Mouse (Mus musculus) liver, embryonic 12.5 days (tissue): ENCODE results near the gene Gm45208. TPM values are rescaled to one million over a fixed set of nuclear protein-coding genes. Genes with fewer than 3 reads are reported as not detected.

Experiments used
- ATAC-seq: fragments of 200-750 bp; cut with Nextera tagmentation; 2 replicates; pipeline ENCODE4 v1.8.0; 2017; ENCODE audit warnings: moderate number of reproducible peaks, mild to moderate bottlenecking, moderate library complexity
- H3K27ac ChIP-seq: fragments of 300-500 bp; sonication (generic); 2 replicates; pipeline ENCODE4 v1.5.1; 2016; ENCODE audit warnings: mild to moderate bottlenecking
- H3K27me3 ChIP-seq: fragments of 300-500 bp; sonication (generic); replicated peaks from 2 replicates; pipeline ENCODE4 v1.6.1; 2016; ENCODE audit warnings: mild to moderate bottlenecking, moderate library complexity
- H3K36me3 ChIP-seq: fragments of 300-500 bp; sonication (generic); 2 replicates; pipeline ENCODE4 v1.6.1; 2016; ENCODE audit warnings: mild to moderate bottlenecking, moderate library complexity
- H3K4me1 ChIP-seq: fragments of 300-500 bp; sonication (generic); 2 replicates; pipeline ENCODE4 v1.6.1; 2016
- H3K4me2 ChIP-seq: fragments of 300-500 bp; sonication (generic); 2 replicates; pipeline ENCODE4 v1.6.1; 2016; ENCODE audit warnings: mild to moderate bottlenecking, moderate library complexity
- H3K4me3 ChIP-seq: fragments of 300-500 bp; sonication (generic); 2 replicates; pipeline ENCODE4 v1.5.1; 2016; ENCODE audit warnings: mild to moderate bottlenecking, moderate library complexity
- H3K9ac ChIP-seq: fragments of 300-500 bp; sonication (generic); 2 replicates; pipeline ENCODE4 v1.6.1; 2016; ENCODE audit warnings: mild to moderate bottlenecking, moderate library complexity
- H3K9me3 ChIP-seq: fragments of 300-500 bp; sonication (generic); replicated peaks from 2 replicates; pipeline ENCODE4 v1.6.1; 2016; ENCODE audit warnings: mild to moderate bottlenecking, moderate library complexity
- WGBS: fragments of 180-500 bp; shearing (Covaris S2); methylation state at CpG from one replicate; pipeline ENCODE4 v1.1.7; 2016; ENCODE audit not compliant: insufficient replicate concordance; 5-methylcytosine and 5-hydroxymethylcytosine counted together
- polyA plus RNA-seq: library from polyadenylated mRNA; unstranded; fragments of >200 nt; fragmentation: Nextera tagmentation; extraction: Ambion mirVana; gene quantifications from 2 replicates; pipeline ENCODE4 v1.2.1, GENCODE M21; 2016

Gm45208 gene
- not detected in 2 replicates for polyA plus RNA-seq

DNA sequence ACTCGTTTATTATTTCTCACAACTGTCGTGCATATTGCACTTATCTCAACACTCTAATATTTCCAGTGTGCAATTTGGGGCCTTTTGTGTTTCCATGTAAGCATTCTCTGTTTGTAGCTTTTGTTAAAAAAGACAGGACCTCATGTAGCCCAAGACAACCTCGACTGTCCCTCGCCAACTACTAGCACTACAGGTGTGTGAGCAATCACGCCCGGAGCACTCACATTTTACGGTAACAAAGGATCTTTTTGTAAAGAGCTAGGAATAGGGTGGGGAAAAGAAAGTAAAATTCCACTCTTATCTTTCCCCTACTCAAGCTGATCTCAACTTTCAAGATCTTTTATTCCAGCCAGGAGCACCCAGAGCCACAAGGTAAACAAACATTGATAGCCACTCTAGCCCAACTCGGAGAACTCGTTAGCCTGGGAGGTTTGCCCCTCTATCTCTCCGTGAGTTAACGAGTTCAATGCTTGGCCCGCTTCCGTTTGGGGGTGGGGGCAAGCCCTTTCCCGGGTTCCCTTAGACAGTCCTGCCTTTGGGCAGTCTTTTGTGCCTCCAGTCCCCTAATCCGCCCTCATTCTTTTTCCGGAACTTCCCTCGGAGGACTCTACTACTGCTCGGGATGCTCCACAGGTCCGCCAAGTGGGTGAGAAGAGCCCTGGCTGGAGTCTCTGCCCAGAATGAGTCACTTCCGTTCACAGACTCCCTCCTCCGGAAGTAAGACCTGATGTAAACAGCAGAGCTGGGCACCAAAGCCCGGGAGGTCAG, at the start of gene Gm45208:
Gene Gm45208, plus strand, starts transcription at position 732 of the 768 bp plus-strand sequence.
- Histone ChIP-seq H3K4me3 (peak within 1 kb of the TSS; percentile 68), H3K4me2 (peak within 1 kb of the TSS; percentile 74), H3K9me3 (no peaks in the 10 kb centered on the region), H3K27ac (peak within 1 kb of the TSS; percentile 85), H3K4me1 (peaks cover 5% of the 10 kb centered on the region), H3K9ac (peak within 1 kb of the TSS; percentile 69), H3K27me3 (no peaks in the 10 kb centered on the region), H3K36me3 (peaks cover 26% of the 10 kb centered on the region)
- WGBS: 10% methylated on average over 22 of the region's 22 CpGs
- peak; percentile 92 for ATAC-seq

GRCm38 (mm10) chrX:7672739-7673138, 49.3 kb upstream of the Gm45208 start:
- Histone ChIP-seq H3K4me2 (no peak overlapping the region), H3K36me3 (0 out of 2 replicates have a peak, but pooled peaks cover 3% of the 10 kb centered on the region), H3K9me3 (no peaks in the 10 kb centered on the region), H3K4me3 (no peak overlapping the region), H3K9ac (no peak overlapping the region), H3K27ac (no peak overlapping the region), H3K4me1 (peaks cover 28% of the 10 kb centered on the region), H3K27me3 (no peaks in the 10 kb centered on the region)
- 30% methylated on average over 6 of the region's 6 CpGs for WGBS
- no peak for ATAC-seq

- H3K9me3 ChIP-seq: no peaks in the 10 kb centered on the region
- peak overlapping the region; percentile 12; the same call in 1 of the 2 replicates for H3K27ac ChIP-seq
- peak overlapping the region; percentile 41 for H3K4me3 ChIP-seq
- no peaks in the 10 kb centered on the region for H3K27me3 ChIP-seq
- H3K4me1 ChIP-seq: peaks cover 28% of the 10 kb centered on the region
- ATAC-seq: peak; percentile 44; the same call in 1 of the 2 replicates
- peak overlapping the region; percentile 50; the same call in 1 of the 2 replicates for H3K9ac ChIP-seq
- H3K36me3 ChIP-seq: 0 out of 2 replicates have a peak, but pooled peaks cover 1% of the 10 kb centered on the region
- H3K4me2 ChIP-seq: peak overlapping the region; percentile 67
- WGBS: 25% methylated on average over 12 of the region's 12 CpGs
Observed at GRCm38 (mm10) chrX:7673578-7674281, 48.3 kb upstream of the Gm45208 start.

DNA sequence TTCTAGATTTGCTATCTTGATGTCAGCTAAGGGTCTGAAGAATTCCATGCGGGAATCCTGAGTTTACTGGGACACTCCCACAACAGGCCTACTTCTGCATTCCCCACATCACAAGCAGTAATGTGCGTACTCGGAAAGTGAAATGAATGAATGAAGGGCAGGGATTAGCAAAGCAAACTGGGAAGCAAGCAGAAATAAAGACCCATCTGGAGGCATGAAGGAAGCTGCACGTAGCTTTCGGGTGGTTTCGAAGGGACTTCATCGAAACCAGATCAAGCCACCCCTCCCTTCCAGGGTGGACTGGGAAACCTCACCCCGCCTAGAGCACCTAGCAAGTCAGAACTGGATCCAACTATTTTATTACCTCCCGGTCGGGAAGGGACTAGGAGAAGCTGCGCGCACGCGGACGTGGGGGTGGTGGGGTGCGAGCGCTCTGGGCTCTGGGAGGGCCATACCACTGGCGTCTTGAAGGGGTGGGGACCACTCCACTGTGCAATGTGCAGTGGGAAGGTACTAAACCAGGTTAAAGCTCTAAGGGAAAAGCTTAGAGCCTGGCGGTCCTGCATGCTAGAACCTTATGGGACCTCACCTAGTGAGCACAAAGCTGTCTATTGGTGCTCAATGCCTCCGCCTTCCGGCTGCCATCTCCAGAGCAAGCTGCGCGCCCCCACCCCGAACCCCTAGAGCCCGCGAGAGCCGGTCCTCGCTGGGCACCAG, 47.6 kb upstream of the Gm45208 start:
- peak overlapping the region; percentile 41 for H3K4me3 ChIP-seq
- H3K4me2 ChIP-seq: peak overlapping the region; percentile 67
- ATAC-seq: peak; percentile 27; the same call in 1 of the 2 replicates
- H3K27ac ChIP-seq: peak overlapping the region; percentile 12; the same call in 1 of the 2 replicates
- peak overlapping the region; percentile 50 for H3K9ac ChIP-seq
- no peaks in the 10 kb centered on the region for H3K9me3 ChIP-seq
- H3K36me3 ChIP-seq: no peaks in the 10 kb centered on the region
- H3K4me1 ChIP-seq: peaks cover 31% of the 10 kb centered on the region
- H3K27me3 ChIP-seq: no peaks in the 10 kb centered on the region
- WGBS: 16% methylated on average over 27 of the region's 28 CpGs

- H3K27ac ChIP-seq: no peak overlapping the region
Observed at GRCm38 (mm10) chrX:7675001-7675380, 47.1 kb upstream of the Gm45208 start.

GRCm38 (mm10) chrX:7678986-7679385, 43.1 kb upstream of the Gm45208 start:
- H3K27me3 ChIP-seq: no peaks in the 10 kb centered on the region; the same call in 1 of the 2 replicates
- WGBS: 32% methylated on average over 3 of the region's 3 CpGs
- H3K4me2 ChIP-seq: no peak overlapping the region
- ATAC-seq: no peak
- H3K9ac ChIP-seq: no peak overlapping the region
- no peaks in the 10 kb centered on the region for H3K9me3 ChIP-seq
- peaks cover 11% of the 10 kb centered on the region; the same call in 1 of the 2 replicates for H3K4me1 ChIP-seq
- H3K27ac ChIP-seq: no peak overlapping the region
- no peak overlapping the region for H3K4me3 ChIP-seq
- H3K36me3 ChIP-seq: no peaks in the 10 kb centered on the region

More at GRCm38 (mm10) chrX:7675001-7675380, 47.1 kb upstream of the Gm45208 start:
- peak overlapping the region; percentile 67 for H3K4me2 ChIP-seq
- peaks cover 29% of the 10 kb centered on the region for H3K4me1 ChIP-seq
- WGBS: 15% methylated on average over 10 of the region's 10 CpGs
- no peaks in the 10 kb centered on the region for H3K36me3 ChIP-seq
- peak overlapping the region; percentile 50; the same call in 1 of the 2 replicates for H3K9ac ChIP-seq
- no peaks in the 10 kb centered on the region for H3K27me3 ChIP-seq
- ATAC-seq: no peak
- H3K4me3 ChIP-seq: peak overlapping the region; percentile 41
- no peaks in the 10 kb centered on the region for H3K9me3 ChIP-seq

DNA sequence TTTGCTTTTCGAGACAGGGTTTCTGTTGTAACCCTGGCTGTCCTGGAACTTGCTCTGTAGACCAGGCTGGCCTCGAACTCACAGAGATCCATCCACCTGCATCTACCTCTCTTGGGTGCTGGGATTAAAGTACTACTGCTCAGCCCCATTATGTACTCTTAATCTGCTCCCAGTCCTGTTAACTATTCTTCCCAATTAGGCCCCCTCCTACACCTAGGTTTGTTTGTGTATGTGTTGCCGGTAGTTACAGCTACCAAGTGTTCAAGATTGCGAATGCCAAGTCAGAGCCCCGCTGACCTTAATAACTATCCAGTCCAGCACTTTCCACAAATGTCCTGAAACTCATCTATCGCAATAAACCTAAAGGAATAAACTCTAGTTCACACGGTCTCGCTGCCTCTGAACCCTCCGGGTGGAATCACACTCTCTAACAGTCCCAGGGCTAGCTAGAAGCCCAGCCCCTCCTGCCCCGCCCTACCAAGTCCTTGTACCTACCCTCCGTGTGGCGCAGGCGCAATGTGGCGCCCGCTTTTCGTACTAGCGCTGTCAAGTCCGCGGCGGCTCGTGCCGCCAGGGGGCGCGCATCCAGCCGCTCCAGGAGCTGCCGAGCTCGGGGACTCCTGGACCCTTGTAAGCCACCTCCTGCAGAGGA, 42.5 kb upstream of the Gm45208 start:
- peak overlapping the region; percentile 27 for H3K4me3 ChIP-seq
- peak; percentile 93 for ATAC-seq
- no peaks in the 10 kb centered on the region for H3K36me3 ChIP-seq
- no peaks in the 10 kb centered on the region for H3K9me3 ChIP-seq
- H3K9ac ChIP-seq: no peak overlapping the region
- H3K27ac ChIP-seq: no peak overlapping the region
- peak overlapping the region; percentile 58 for H3K4me2 ChIP-seq
- H3K4me1 ChIP-seq: 0 out of 2 replicates have a peak, but pooled peaks cover 8% of the 10 kb centered on the region
- WGBS: 9% methylated on average over 27 of the region's 27 CpGs
- no peaks in the 10 kb centered on the region; the same call in 1 of the 2 replicates for H3K27me3 ChIP-seq

GRCm38 (mm10) chrX:7680057-7680412, 42.0 kb upstream of the Gm45208 start:
- Histone ChIP-seq H3K4me1 (0 out of 2 replicates have a peak, but pooled peaks cover 4% of the 10 kb centered on the region), H3K27me3 (no peaks in the 10 kb centered on the region; the same call in 1 of the 2 replicates), H3K4me2 (peak overlapping the region; percentile 58), H3K27ac (no peak overlapping the region), H3K9me3 (no peaks in the 10 kb centered on the region), H3K36me3 (no peaks in the 10 kb centered on the region), H3K4me3 (peak overlapping the region; percentile 27; the same call in 1 of the 2 replicates), H3K9ac (no peak overlapping the region)
- WGBS: 21% methylated on average over 12 of the region's 12 CpGs
- ATAC-seq: peak; percentile 30; the same call in 1 of the 2 replicates

GRCm38 (mm10) chrX:7680864-7681263, 41.2 kb upstream of the Gm45208 start, which contains the start of gene Magix:
Gene Magix, minus strand, starts transcription at chrX:7681251.
- no peaks in the 10 kb centered on the region; the same call in 1 of the 2 replicates for H3K27me3 ChIP-seq
- no peak within 1 kb of the TSS for H3K9ac ChIP-seq
- H3K4me1 ChIP-seq: 0 out of 2 replicates have a peak, but pooled peaks cover 4% of the 10 kb centered on the region
- H3K9me3 ChIP-seq: no peaks in the 10 kb centered on the region
- peak within 1 kb of the TSS; percentile 58 for H3K4me2 ChIP-seq
- peak within 1 kb of the TSS; percentile 27; the same call in 1 of the 2 replicates for H3K4me3 ChIP-seq
- H3K36me3 ChIP-seq: no peaks in the 10 kb centered on the region
- H3K27ac ChIP-seq: no peak within 1 kb of the TSS
- 59% methylated on average over 14 of the region's 14 CpGs for WGBS
- no peak for ATAC-seq

GRCm38 (mm10) chrX:7688321-7688720, 33.7 kb upstream of the Gm45208 start:
- no peaks in the 10 kb centered on the region for H3K27me3 ChIP-seq
- H3K4me2 ChIP-seq: no peak overlapping the region
- ATAC-seq: no peak
- no peak overlapping the region for H3K9ac ChIP-seq
- WGBS: 76% methylated on average over 2 of the region's 2 CpGs
- H3K9me3 ChIP-seq: no peaks in the 10 kb centered on the region
- H3K4me1 ChIP-seq: no peaks in the 10 kb centered on the region
- H3K36me3 ChIP-seq: no peaks in the 10 kb centered on the region
- no peak overlapping the region for H3K4me3 ChIP-seq
- H3K27ac ChIP-seq: no peak overlapping the region

- WGBS: 38% methylated on average over 3 of the region's 3 CpGs
- no peak overlapping the region for H3K4me2 ChIP-seq
- ATAC-seq: no peak
- H3K27me3 ChIP-seq: no peaks in the 10 kb centered on the region
- H3K36me3 ChIP-seq: no peaks in the 10 kb centered on the region
- H3K9me3 ChIP-seq: no peaks in the 10 kb centered on the region
- H3K4me1 ChIP-seq: no peaks in the 10 kb centered on the region
- H3K27ac ChIP-seq: no peak overlapping the region
- H3K4me3 ChIP-seq: no peak overlapping the region
- H3K9ac ChIP-seq: no peak overlapping the region
Observed at GRCm38 (mm10) chrX:7690486-7690885, 31.6 kb upstream of the Gm45208 start.
